Mouse (Mus musculus) retina, adult 2 months (tissue): ENCODE measurements around the gene Flt3l.
"Not testable (repeated sequence)": the region's sequence is repeated elsewhere in the genome, so short reads cannot be mapped to it uniquely, and the experiment has no call there.

ENCODE experiments used
- DNase-seq: peaks from one replicate; pipeline ENCODE4 v3.0.0-alpha.2; 2012; ENCODE audit warnings: low read depth, low spot score

The Flt3l gene

DNA sequence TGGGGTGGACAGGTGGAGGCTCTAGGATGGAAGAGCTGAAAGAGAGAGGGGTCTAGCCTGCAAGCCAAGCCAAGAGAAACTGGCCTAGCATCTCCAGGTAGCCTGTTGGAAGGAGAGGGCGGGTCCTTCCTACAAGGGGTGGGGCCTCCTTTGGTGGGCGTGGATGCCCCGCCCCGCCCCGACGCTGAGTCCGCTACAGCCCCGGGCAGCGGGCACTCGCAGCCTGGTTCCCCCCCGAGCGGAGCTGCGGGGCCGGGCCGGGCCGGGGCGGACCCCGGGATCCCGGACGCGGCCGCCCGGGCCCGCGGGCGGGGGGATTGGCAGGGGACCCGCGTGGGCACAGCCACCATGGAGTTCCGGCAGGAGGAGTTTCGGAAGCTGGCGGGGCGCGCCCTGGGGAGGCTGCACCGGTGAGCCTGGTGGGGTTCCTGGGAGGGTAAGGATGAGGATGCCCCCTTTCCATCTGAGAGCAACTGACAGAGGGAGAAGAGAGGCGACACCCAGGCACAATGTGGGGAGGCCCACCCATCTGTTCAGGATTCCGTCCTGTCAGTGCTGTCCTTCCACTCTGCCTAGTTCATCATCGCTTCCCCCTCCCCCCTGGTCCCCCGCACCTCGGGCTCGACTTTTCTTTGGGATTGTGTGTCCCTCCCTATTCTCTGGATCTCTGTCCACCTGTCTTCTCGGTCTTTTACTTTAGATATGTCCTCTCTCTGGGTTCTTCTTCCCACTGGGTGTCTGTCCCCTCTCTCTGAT lies 27.7 kb upstream of the Flt3l start, which contains the start of gene Slc17a7:
Gene Slc17a7, plus strand, starts transcription at position 215 of the 756 bp plus-strand sequence.
- no peak for DNase-seq

DNA sequence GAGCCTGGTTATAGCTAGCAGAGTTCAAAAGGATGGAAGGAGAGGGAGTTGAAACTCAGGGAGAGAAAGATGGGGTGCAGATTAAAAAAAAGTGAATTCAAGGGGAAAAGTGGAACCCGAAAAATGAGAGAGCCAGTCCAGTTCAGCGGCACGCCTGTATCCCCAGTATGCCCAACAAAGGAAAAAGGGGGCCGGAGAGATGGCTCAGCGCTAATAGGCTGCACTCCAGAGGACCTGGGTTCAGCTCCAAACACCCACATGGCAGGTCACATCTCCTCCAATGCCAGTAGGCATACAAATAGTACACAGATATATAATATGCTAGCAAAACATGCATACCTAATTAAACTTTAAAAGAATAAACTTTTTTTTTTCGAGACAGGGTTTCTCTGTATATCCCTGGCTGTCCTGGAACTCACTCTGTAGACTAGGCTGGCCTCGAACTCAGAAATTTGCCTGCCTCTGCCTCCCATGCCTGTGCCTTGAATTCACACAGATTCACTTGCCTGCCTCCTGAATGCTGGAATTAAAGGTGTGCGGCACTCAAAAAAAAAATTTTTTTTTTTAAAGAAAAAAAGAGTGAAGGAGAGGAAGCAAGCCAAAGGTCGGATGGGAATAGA lies 26.9 kb upstream of the Flt3l start:
- no peak for DNase-seq

DNA sequence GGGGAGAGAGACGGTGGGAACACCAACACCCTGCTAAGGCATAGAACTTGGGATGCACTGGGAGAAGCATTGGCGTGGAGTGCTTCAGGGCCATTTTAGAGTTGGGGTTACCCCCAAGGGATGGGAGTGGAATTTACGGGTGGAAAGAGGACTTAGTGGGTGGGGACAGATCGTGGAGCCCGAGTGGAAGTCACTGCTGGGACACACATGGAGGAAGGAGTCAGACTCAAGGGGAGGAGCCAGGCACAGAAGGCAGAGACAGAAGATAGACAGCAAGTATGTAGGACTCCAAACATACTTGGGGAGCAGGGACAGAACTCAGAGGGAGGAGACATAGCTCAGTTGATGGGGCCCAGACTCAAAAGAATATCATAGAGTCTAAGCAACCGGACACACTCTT lies 26.3 kb upstream of the Flt3l start:
- DNase-seq = no peak

DNA sequence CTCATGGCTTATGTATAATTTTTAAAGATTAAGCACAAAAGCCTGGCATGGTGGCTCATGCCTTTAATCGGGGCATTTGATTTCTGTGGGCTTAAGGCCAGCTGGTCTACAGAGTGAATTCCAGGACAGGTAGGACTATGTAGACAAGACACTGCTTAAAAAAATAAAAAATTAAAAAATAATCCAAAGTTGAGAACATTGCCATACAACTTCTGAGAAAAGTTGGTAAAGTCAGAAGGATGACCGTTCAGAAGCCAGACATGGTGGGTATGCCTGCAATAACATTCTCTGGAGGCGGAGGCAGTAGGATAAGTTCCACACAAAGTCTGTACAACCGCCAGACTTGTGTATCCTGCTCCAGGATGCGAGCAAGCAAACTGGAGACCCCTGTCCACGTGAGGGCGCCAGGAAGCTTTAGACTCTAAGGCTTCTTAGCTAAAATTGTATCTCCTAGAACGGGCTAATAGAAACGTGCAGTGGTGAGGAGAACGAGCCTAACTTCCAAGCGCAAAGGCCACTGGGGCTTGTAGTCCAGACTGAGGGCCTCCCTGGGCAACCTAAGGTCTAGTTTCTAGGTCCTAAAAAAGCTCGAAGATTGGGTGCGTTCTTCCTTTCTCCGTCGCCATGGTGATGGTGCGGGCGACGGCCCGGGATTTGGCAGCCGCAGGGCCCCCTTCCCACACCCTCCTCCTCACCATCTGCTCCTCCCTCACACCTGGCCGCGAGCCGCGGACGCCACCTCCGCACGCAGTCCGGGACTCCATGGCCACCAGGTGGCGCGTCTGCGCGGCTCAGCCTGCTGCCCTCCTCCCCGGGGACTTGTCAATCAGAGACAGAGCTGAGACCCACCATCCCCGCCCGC lies 25.6 kb upstream of the Flt3l start:
- DNase-seq = peak; percentile 74

DNA sequence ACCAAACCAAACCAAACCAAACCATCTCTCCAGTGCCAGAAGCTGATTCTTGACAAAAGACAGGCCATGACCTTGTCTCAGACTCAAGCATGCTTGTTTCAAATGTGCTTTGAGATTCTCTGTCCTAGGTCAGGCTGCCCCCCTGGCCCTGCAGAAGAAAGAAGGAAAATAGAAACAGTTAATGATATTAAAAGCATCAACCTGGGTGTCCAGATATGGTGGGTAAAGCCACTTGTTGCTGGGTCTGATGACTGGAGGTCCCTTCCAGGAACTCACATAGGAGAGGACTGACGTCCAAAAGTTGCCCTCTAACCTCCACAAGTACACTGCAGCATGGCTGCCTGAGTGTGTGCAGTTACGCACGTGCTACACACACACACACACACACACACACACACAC lies 24.6 kb upstream of the Flt3l start:
- DNase-seq = no peak

DNA sequence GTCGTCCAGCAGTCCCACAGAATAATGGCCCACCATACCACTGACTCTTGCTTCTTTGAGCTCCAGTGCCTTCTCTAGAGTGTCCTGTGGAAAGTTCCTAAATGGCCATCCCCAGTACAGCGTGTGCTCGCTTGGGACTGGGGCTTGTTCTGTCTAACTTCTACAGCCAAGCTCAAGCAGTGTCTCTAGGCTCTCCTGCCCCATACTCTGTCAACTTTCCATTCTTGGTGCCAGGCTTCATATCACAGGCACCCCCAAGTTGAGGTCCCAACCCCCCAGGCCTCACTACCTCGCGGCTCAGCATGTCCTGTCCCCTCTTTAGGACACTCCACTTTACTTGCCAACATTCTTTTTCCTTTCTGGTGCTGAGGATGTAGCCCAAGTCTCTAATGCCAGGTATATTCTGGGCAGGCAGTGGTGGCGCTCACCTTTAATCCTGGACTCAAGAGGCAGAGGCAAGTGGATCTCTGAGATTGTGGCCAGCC lies 24.1 kb upstream of the Flt3l start:
- DNase-seq = no peak

DNA sequence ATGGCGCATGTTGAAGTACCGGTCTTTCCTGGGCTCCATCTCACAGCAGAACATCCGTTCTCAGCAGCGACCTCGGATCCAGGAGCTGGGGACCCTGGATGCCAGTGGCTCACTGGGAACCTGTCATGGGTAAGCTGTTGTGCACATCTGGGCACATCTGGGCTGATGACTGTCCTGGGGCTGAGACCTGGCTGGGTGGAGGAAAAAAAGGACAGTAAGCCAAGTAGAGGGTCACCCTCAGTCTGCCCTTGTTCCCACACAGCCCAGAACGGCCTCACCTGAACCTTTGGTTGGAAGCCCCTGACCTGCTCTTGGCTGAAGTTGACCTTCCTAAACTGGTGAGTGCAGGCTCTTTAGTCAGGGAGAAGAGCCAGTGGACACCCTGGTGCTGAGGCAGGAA lies 22.8 kb upstream of the Flt3l start:
- no peak for DNase-seq

DNA sequence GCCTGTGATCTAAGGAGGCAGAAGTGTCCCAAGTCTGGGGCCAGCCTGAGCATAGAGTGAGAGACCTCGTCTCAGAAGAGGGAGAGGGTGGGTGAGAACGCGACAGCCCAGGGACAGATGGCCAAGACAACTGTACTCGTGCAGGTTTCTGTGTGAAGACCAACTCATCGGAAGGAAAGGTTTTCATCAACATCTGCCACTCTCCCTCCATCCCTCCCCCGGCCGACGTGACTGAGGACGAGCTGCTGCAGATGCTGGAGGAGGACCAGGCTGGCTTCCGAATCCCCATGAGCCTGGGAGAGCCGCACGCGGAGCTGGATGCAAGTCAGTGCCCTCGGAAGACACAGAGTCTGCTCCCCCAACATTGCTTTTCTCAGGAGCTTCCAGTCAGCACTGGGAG lies 21.2 kb upstream of the Flt3l start:
- no peak for DNase-seq

DNA sequence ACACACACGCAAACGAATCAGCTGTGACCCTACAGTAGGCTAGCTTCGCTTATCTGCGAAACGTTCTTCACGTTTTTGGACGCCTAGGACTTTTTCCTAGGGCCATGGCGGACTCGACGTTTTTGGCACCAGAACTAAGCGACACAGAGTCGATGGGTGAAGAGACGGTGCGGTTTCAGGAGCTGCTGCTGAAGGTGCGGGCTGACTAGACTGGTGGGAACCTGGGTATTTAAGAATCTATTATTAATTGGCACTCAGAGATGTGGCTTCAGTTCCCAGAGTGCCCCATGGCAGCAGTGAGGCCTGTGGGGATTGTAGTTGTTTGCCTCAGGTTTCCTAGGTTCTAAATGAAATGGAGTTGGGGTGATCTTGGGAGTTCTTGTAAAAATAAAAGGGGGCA lies 20.0 kb upstream of the Flt3l start:
- DNase-seq = no peak

DNA sequence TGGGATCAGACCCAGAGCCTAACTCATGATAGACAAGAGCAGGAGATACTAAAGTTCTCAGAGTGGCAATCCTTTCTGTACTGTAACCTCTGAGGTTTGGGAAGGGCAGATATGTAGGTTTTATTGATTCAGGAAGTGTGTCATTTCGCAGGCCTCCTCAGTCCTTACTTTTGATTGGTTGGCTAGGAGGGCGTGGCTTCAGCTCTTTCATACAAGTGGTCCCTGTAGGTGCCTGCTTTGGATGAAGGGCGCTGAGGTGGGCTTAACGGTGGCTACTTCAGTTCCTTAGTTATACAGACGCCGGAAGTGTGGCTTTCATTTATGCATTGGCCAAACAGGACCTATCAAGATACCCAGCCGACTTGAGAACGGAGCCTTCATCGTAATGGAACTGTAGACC lies 19.4 kb upstream of the Flt3l start:
- DNase-seq = no peak

DNA sequence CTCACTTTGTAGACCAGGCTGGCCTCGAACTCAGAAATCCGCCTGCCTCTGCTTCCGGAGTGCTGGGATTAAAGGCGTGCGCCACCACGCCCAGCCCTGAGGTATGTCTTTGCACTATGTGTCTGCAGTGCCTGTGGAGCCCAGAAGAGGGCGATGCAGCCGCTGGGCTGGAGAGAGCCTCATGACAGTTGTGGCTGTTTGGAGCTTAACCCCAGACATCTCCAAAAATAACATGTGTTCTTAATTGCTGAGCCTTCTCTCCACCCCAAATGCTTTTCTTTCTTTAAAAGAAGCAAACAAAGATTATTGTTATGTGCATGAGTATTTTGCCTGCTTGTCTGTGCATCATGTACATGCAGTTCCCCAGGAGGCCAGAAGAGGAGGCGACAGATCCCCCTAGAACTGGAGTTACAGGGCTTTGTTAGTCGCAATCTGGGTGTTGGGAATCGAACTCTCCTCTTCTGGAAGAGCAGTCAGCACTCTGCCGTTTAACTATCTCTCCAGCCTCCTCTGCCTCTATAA lies 18.8 kb upstream of the Flt3l start:
- DNase-seq = no peak

DNA sequence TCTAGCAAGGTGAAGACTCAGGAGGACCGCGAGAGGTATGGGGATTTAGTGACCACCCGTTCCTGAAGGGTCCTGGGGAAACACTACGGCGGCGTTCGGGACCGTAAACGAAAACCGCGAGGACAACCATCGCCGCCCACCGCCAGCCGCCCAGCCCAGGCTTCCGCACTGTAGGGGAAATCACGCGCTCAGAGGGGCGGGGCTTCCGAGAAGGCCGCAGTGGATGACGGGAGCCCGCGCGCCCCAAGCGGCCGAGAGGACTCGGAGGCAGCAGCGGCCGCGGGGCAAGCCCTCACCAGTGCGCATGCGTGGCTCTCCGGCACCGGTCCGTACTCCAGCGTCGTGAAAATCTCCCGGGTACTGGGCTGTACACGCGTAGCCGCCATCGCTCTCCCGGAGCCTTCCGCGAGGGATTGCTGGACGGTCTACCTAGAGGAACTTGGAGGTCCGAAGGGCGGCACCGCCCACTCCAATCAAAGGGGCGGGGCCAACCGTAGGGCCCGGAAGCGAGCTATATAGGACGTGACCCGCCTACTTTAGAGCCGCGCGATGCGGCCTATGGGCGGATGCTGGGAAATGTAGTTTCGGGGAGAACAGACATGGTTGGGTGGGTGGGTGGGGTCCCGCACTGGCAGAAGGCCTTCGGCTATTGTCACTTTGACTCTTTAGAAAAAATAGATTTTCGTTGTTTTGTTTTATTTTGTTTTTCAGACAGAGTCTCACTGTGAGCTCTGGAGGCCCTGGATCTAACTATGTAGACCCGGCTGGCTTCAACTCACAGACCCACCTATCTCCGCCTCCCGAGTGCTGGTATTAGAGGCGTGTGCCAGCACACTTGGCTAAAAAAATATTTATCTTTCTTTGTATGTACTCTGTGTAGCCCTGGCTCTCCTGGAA lies 18.1 kb upstream of the Flt3l start, which contains the start of the genes Pih1d1 and Aldh16a1:
Gene Pih1d1, plus strand, starts transcription at position 208 of the 897 bp plus-strand sequence.
Gene Aldh16a1, minus strand, starts transcription at position 489 of the 897 bp plus-strand sequence.
- peak; percentile 91 for DNase-seq

DNA sequence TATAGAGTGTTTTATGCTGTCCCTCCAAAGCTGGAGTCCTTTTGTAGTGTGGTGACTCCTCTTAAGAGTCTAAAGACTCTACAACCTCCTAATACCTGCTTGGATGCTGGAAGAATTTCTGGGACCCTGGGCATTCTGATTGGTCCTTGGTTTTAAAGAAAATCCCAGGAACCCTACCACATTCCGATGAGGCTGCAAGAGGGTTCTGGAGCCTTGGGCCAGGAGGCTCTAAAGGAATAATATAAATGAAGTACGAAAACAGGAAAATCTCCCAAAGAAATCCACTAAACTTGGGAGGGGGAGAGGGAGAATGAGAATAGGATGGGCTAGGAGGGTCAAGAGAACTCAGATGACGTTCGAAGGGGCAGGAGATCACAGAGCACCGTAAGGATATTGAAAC lies 17.4 kb upstream of the Flt3l start:
- no peak for DNase-seq

DNA sequence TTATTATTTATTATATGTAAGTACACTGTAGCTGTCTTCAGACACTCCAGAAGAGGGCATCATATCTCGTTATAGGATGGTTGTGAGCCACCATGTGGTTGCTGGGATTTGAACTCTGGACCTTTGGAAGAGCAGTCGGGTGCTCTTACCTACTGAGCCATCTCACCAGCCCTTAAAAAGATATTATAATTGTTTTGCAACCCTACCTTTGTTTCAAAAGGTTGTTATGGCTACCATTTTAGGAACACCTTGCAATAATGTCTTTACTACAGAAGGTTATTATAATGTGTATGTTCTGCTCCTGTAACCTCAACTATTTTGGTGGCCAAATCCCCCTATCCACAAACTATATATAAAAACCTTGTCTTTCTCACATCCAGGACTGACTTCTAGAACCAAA lies 16.8 kb upstream of the Flt3l start:
- not testable (repeated sequence) for DNase-seq

DNA sequence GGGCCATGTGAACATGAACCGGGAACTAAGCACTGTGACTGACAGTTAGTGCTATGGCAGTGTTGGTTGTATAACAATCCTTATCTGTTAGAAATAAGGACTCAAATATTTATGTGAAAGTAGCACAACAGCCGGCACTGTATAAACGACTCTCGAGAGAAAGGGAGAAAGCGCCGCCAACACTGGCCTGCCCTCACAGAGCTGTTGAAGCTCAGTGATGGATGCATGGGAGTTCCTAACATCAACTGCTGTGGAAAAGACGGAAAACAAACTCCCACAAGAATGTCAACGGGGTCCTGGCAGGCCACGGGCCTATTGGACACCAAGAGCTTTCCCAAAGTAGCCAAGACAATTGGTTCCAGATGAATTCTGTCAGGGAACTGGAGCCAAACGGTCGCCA lies 15.1 kb upstream of the Flt3l start:
- DNase-seq = no peak

DNA sequence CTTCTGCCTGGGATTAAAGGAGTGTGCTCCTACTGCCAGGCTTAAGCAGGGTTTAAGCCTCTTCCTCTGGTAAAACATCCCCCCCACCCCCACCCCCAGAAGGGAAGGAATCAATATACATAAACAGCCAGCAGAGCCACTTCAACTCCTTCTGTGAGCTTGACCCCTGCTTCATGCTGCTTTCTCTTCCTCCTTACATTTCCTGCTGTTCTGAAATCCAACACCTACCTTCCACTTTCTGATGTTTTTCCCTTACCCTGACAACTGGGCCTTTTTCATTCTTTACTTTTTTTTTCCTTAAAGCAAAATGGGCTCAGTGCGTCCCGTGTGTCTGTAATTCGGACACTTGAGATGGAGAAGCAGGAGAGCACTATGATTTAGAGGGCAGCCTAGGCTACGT lies 14.1 kb upstream of the Flt3l start:
- no peak for DNase-seq

DNA sequence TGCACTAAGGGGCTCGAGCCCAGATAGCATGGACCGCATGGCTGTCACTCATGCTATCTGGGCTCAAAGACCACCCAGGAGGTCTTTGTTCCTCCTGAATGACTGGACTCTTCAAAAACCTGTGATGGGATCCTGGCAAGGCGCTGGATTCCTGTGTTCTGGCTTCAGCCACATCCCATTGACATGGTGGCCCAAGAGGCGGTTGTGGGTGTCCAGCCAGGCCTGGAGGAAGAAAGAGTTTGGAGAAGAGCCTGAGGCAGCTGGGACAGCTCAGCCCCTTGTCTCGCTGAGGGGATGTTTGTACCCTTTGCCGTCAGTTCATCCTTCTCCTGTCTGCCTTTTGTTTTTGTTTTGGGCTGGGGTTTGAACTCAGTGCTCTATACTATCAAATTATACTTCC lies 13.3 kb upstream of the Flt3l start:
- no peak for DNase-seq

DNA sequence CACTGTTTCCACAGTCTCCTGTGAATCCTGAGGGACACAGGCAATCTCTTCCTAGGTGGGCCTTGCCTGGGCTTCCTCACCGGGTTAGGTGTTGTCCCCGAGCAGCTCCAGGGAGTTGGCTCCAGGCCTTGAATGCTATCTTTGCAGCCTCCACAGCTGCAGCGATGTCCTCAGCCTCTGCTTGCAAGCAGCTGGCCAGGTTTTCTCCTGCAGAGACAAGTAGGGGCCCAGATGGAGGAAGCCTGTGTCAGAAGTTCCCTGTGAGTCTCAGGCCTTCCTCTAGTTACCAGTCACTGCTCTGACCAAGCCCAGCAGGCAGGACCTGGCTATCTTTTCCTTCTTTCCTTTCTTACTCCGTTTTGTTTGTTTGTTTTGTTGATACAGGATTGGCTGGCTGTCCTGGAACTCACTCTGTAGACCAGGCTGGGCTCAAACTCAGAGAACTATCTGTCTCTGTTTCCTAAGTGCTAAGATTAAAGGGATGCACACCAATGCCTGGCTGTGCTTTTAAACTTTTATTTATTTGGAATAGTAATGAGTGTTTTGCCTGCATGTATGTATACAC lies 12.4 kb upstream of the Flt3l start:
- DNase-seq = no peak

DNA sequence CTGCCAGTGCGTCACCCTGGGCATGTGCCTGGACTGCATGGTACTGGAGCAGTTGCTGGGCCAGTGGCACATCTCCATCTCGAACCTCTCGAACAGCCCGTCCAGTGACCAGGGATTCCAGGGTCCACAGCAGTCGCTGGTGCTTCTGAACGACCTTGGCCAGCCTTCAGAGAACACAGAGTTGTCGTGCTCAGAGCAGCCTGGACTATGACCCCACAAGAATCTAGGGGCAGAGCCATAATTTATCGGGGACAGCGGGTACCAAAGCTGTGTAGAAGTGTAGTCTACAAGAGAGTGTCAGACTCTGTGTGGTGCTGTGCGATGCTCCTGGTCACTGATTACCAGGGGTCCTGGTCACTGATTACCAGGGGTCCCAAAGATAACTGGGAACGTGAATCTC lies 11.7 kb upstream of the Flt3l start:
- no peak for DNase-seq

DNA sequence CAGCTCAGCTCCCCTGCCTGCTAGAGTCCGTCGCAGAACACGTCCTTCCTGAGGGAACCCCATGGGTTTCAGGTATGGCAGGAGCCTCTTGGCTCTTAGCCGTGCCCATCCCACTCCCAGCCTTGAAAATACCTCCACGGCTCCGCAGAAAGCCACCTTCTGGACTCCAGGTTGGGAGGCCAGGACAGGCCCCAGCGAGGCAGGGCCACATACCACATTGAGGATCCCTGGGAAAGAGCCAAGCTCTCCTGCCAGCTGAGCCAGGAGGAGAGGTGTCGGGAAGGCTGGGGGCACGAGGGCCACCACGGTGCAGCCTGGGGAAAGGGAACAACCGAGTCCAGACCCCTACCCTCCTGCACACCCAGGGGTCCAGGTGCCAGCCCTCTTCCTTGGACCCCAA lies 11.0 kb upstream of the Flt3l start:
- DNase-seq = no peak

DNA sequence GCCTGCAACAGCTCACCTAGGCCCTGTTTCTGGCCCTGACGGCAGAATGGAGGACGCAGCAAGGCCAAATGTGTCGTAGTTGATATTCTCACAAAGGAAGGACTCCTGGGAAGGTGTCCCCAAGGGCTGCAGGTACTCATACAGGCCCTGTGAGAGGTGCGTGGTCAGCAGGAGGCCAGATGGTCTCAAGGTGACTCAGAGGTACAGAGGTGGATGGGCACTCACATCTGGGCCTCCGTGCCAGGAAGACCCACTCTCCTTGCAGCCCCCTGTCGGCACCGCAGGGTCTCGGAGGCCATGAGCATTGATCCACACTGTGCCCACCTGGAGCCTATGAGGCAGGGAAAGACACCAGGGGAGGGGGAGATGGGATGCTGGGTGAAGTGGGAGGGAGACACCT lies 9.2 kb upstream of the Flt3l start:
- no peak for DNase-seq
